Mouse (Mus musculus) neutrophil, adult 5-6 weeks (primary cell): ENCODE results near the gene Ltbr. TPM values are rescaled to one million over a fixed set of nuclear protein-coding genes. Genes with fewer than 3 reads are reported as not detected.
"Not testable (repeated sequence)": the region's sequence is repeated elsewhere in the genome, so short reads cannot be mapped to it uniquely, and the experiment has no call there.

ENCODE experiments used
- ATAC-seq: fragments of 151-379, 151-347 bp; 2 replicates; pipeline ENCODE4 v1.8.0; 2017; ENCODE audit warnings: mild to moderate bottlenecking, moderate TSS enrichment; ENCODE audit not compliant: insufficient number of reproducible peaks, poor library complexity, low FRiP score, severe bottlenecking; ENCODE audit errors: extremely low read depth
- total RNA-seq: library from RNA; stranded (forward); fragments of 200-1000 nt; gene quantifications from 2 replicates; pipeline ENCODE4 v1.2.3, GENCODE M21; 2017

The Ltbr gene
- total RNA-seq, 1 experiment from 2014 or later: 45.6 TPM

- no peak for ATAC-seq
Observed at GRCm38 (mm10) chr6:125286944-125287343, 26.7 kb downstream of the Ltbr start.

GRCm38 (mm10) chr6:125285890-125286289 is 27.8 kb downstream of the Ltbr start, which contains the start of gene Tuba3a:
TSS of gene Tuba3a (minus strand) at chr6:125286042.
- no peak for ATAC-seq

DNA sequence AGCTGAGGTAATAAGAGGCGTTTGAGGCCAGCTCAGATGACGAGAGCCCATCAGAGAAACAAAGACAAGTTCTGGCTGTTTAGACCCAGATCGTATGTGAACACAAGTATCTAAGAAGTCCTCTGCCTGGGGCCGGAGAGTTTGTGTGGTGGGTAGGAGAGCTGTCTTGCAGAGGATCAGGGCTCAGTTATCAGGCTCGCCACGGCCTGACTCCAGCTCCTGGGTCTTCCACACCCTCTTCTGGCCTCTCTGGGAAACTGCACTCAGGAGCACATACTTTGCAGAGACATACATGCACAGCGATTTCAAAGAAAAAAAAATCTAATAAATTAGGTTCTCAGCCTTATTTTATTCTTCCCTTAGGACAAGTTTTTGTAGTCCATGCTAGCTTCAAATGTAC is 28.9 kb downstream of the Ltbr start:
- no peak for ATAC-seq

DNA sequence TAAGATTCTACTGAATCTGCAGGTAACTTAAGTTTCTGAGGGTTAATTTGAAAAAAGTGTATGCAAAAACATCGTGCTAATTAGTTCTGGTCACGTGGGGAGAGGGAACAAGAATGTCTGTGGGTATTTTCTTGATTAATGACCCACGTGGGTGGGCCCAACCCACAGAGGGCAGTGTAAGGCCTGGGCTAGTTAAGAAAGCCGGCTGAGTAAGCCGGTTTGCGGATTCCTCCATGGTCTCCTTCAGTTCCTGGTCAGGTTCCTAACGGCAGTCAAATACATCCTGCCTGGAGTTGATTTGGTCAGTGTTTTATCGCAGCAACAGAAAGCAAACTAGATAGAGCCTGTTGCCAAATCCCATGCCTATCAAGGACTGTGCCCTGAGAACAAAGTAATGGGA is 29.4 kb downstream of the Ltbr start:
- ATAC-seq: no peak

DNA sequence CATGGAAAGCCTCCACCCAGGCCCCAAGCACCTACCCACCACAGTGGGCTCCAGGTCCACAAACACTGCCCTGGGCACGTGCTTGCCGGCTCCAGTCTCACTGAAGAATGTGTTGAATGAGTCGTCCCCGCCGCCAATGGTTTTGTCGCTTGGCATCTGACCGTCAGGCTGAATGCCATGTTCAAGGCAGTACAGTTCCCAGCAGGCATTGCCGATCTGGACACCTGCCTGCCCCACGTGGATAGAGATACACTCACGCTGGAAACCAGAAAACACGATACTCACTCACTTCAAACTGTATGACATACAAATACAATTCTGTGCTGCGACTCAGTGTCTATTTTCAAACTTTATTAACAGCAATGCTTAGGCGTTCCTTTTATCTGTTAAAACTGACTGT is 31.0 kb downstream of the Ltbr start:
- not testable (repeated sequence) for ATAC-seq

DNA sequence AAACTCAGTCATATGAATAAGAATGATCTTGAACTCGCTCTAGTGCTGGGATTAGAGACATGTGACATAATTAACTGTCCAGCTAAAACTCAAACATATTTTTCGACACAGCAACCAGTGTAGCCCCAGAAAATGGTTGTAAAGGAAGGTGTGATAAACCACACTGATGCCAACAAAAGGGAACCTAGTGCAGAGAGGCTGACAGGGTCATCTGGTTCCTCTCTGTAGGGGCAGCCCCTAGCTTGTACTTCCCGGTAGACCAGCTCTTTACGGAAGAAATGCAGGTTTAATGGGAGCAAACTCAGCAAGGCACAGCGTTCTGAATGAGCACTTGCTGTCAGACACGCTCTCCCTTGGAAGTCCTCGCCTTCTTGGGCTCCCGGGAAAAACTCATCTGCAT is 34.0 kb downstream of the Ltbr start:
- ATAC-seq: peak; percentile 28; the same call in 1 of the 2 replicates

DNA sequence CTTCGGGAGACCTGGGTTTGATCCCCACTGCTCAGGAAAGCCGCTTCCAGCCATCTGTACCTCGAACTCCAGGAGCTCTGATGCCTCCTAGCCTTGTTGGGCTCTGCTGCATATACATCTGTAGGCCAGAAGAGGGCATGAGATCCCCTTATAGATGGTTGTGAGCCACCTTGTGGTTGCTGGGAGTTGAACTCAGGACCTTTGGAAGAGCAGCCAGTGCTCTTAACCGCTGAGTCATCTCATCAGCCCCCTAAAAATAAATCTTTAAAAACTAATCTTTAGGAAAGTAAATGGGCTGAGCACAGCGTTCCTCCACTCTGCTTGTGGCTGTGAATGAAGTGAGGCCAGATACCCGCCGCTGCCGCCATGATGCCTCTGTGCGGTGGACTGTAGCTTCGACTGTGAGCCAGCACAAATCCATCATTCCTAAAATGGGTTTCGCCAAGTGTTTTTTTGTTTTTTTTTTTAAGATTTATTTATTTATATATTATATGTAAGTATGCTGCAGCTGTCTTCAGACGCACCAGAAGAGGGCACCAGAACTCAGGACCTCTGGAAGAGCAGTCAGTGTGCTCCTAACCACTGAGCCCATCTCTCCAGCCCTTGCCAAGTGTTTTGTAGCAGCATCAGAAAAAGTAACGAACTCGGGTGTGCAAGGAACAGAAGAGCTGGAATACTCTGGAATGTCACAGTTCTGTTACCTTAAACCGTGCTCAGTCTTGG is 38.7 kb downstream of the Ltbr start:
- ATAC-seq: no peak

DNA sequence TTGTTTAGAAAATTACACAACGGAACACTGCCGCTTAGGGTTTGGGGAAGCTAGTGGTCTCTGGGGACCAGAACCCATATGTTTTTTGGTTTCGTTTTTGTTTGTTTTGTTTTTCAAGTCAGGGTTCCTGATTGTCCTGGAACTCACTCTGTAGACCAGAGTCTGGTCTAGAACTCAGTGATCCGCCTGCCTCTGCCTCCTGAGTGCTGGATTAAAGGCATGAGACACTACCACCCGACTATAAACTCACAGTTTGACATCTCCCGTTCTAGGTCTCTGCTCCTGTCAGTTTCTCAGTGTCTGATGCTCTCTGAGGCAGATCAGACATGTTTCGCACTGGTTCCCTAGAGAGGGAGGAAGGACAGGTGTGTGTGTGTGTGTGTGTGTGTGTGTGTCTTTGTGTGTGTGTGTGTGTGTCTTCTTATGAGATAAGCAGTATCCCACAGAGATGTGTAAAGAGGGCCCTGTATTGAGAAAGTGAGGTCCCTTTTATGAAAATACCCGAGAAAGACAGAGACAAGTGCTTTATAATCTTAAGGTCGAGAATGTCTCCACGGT is 41.4 kb downstream of the Ltbr start:
- peak; percentile 51 for ATAC-seq

- peak; percentile 91 for ATAC-seq
Observed at GRCm38 (mm10) chr6:125271455-125272227, 42.0 kb downstream of the Ltbr start.

- ATAC-seq: no peak
Observed at GRCm38 (mm10) chr6:125268799-125269198, 44.9 kb downstream of the Ltbr start.

DNA sequence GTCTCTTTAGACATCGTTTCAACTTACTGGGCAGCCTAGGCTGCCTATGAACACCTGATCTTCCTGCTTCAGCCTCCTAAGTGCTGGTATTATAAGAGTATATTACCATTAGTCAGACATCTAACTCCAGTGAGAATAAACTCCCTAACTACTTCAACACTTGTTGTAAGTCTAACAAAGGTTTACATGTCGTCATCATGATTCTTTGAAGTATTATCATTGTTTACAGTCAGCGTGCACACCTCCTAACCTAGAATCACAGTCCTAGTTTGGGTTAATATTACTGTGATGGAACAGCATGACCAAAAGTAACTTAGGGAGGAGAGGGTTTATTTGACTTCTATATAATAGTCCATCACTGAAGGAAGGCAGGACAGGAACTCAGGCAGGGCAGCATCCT is 46.2 kb downstream of the Ltbr start:
- no peak for ATAC-seq

GRCm38 (mm10) chr6:125266600-125266999 is 47.1 kb downstream of the Ltbr start:
- ATAC-seq: not testable (repeated sequence)

- no peak for ATAC-seq
Observed at GRCm38 (mm10) chr6:125266091-125266490, 47.6 kb downstream of the Ltbr start.

GRCm38 (mm10) chr6:125265239-125265638 is 48.4 kb downstream of the Ltbr start:
- peak; percentile 94 for ATAC-seq

DNA sequence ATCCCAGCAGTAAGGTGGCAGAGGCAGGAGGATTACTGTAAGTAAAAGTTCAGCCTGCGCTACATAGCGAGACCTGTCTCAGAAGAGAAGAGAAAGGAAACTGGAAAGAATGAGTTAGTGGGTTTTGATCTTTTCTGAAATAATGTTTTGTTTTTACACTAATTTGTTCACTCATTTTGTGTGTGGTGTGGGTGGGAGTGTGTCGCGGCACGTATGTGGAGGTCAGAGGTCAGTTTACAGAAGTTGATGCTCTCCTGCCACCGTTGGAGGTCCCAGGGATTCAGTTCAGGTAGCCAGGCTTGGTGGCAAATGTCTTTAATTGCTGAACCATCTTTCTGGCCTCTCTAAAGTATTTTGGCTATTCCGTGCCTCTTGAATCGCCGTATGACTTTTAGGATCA is 49.5 kb downstream of the Ltbr start:
- ATAC-seq: no peak

- ATAC-seq: no peak
Observed at GRCm38 (mm10) chr6:125260006-125260555, 53.6 kb downstream of the Ltbr start.
